Mouse (Mus musculus) CH12.LX (cell line): ENCODE data around the gene Golga7b. TPM values are rescaled to one million over a fixed set of nuclear protein-coding genes. Genes with fewer than 3 reads are reported as not detected.

Source experiments
- DNase-seq: peaks from one replicate; pipeline ENCODE4 v3.0.0-alpha.2; 2013; ENCODE audit errors: extremely low read depth
- H3K27ac ChIP-seq: 2 replicates; pipeline ENCODE4 v1.5.1; 2012; ENCODE audit warnings: low read depth, mild to moderate bottlenecking, control low read depth, moderate library complexity; ENCODE audit not compliant: insufficient read depth
- H3K27me3 ChIP-seq: replicated peaks from 2 replicates; pipeline ENCODE3; 2012; ENCODE audit warnings: inconsistent platforms
- H3K36me3 ChIP-seq, 2 experiments: replicated peaks in 1 of 2; 2 replicates each; pipeline versions ENCODE3 to v1.6.1; 2012; ENCODE audit warnings: inconsistent platforms in 1 of 2, low read length in 1 of 2, mild to moderate bottlenecking in 1 of 2, mixed read lengths in 1 of 2, moderate library complexity in 1 of 2; ENCODE audit not compliant: control insufficient read depth in 1 of 2, insufficient read depth in 1 of 2
- H3K4me1 ChIP-seq, 2 experiments: 2 replicates each; pipeline ENCODE4 v1.6.1; 2012; ENCODE audit warnings: inconsistent platforms in 1 of 2, moderate library complexity in 1 of 2; ENCODE audit not compliant: insufficient read depth in 2 of 2, control insufficient read depth in 1 of 2
- H3K4me2 ChIP-seq: 2 replicates; pipeline ENCODE4 v1.6.1; 2012; ENCODE audit warnings: low read depth, mild to moderate bottlenecking, control low read depth; ENCODE audit not compliant: poor library complexity, insufficient read depth, severe bottlenecking
- H3K4me3 ChIP-seq, 3 experiments: fragments of 150-350 bp in 1 of 3; sonication (generic) in 1 of 3; replicated peaks in 1 of 3; 2 replicates each; pipeline versions ENCODE3 to v1.5.1; 2011 to 2012; ENCODE audit warnings: low read depth in 2 of 3, low read length in 2 of 3, mild to moderate bottlenecking in 2 of 3, moderate library complexity in 2 of 3, control low read depth in 1 of 3, improper control_type of control experiment in 1 of 3, inconsistent platforms in 1 of 3, mixed read lengths in 1 of 3; ENCODE audit not compliant: poor library complexity in 1 of 3
- H3K79me2 ChIP-seq: replicated peaks from 2 replicates; pipeline ENCODE4 v1.6.1; 2012; ENCODE audit warnings: mild to moderate bottlenecking, moderate library complexity; ENCODE audit not compliant: control insufficient read depth, poor library complexity, insufficient read depth, severe bottlenecking; ENCODE audit errors: extremely low read depth
- H3K9ac ChIP-seq: 2 replicates; pipeline ENCODE4 v1.6.1; 2012; ENCODE audit warnings: low read depth, mild to moderate bottlenecking, control low read depth, moderate library complexity; ENCODE audit not compliant: insufficient read depth
- H3K9me3 ChIP-seq: replicated peaks from 2 replicates; pipeline ENCODE3; 2012; ENCODE audit warnings: low read length, inconsistent platforms, mixed read lengths
- CHD1 ChIP-seq: IDR thresholded peaks from 2 replicates; pipeline ENCODE4 v1.6.1; 2012; ENCODE audit warnings: low read depth, low read length, improper control_type of control experiment, inconsistent platforms
- CTCF ChIP-seq, 2 experiments: IDR thresholded peaks in 1 of 2; conservative IDR thresholded peaks in 1 of 2; 2 replicates each; pipeline ENCODE4 v1.5.1; 2011 to 2012; ENCODE audit warnings: low read depth in 2 of 2, low read length in 2 of 2, improper control_type of control experiment in 1 of 2, inconsistent platforms in 1 of 2, mild to moderate bottlenecking in 1 of 2, moderate library complexity in 1 of 2
- EP300 ChIP-seq: IDR thresholded peaks from 2 replicates; pipeline ENCODE4 v1.6.1; 2011; ENCODE audit warnings: low read length, improper control_type of control experiment
- ETS1 ChIP-seq: conservative IDR thresholded peaks from 2 replicates; pipeline ENCODE4 v1.6.1; 2012; ENCODE audit warnings: low read depth, mild to moderate bottlenecking, inconsistent platforms, low read length, improper control_type of control experiment, moderate library complexity
- HCFC1 ChIP-seq: IDR thresholded peaks from 2 replicates; pipeline ENCODE4 v1.6.1; 2012; ENCODE audit warnings: low read depth, mild to moderate bottlenecking, inconsistent platforms, low read length, improper control_type of control experiment
- IRF4 ChIP-seq: IDR thresholded peaks from 2 replicates; pipeline ENCODE4 v1.6.1; 2014; ENCODE audit warnings: low read depth, mild to moderate bottlenecking, inconsistent platforms, low read length, improper control_type of control experiment
- JUND ChIP-seq: conservative IDR thresholded peaks from 2 replicates; pipeline ENCODE4 v1.6.1; 2011; ENCODE audit warnings: low read depth, low read length, improper control_type of control experiment
- MAX ChIP-seq: IDR thresholded peaks from 2 replicates; pipeline ENCODE4 v1.6.1; 2011; ENCODE audit warnings: low read length, improper control_type of control experiment
- NELFE ChIP-seq: IDR thresholded peaks from 2 replicates; pipeline ENCODE4 v1.6.1; 2011; ENCODE audit warnings: low read depth, low read length, improper control_type of control experiment
- NRF1 ChIP-seq: IDR thresholded peaks from 2 replicates; pipeline ENCODE4 v1.6.1; 2014; ENCODE audit warnings: low read depth, mild to moderate bottlenecking, inconsistent platforms, low read length, improper control_type of control experiment, moderate library complexity
- PAX5 ChIP-seq: IDR thresholded peaks from 2 replicates; pipeline ENCODE4 v1.6.1; 2012; ENCODE audit warnings: low read length, inconsistent platforms, mixed read lengths
- POLR2A ChIP-seq: IDR thresholded peaks from 2 replicates; pipeline ENCODE4 v1.6.1; 2011; ENCODE audit warnings: low read depth, mild to moderate bottlenecking, improper control_type of control experiment, low read length
- RAD21 ChIP-seq: IDR thresholded peaks from 2 replicates; pipeline ENCODE4 v1.6.1; 2011; ENCODE audit warnings: low read depth, mild to moderate bottlenecking, low read length, improper control_type of control experiment, moderate library complexity
- SIN3A ChIP-seq: IDR thresholded peaks from 2 replicates; pipeline ENCODE4 v1.6.1; 2012; ENCODE audit warnings: low read length, improper control_type of control experiment, inconsistent platforms
- TCF12 ChIP-seq: IDR thresholded peaks from 2 replicates; pipeline ENCODE4 v1.6.1; 2014; ENCODE audit warnings: low read depth, mild to moderate bottlenecking, inconsistent platforms, low read length, improper control_type of control experiment
- USF2 ChIP-seq: conservative IDR thresholded peaks from 2 replicates; pipeline ENCODE4 v1.6.1; 2011; ENCODE audit warnings: low read depth, low read length, improper control_type of control experiment
- ZNF384 ChIP-seq: IDR thresholded peaks from 2 replicates; pipeline ENCODE4 v1.6.1; 2012; ENCODE audit warnings: low read depth, low read length, improper control_type of control experiment, inconsistent platforms
- dilution Hi-C: fragments of 300-500 bp; cut with MboI; formaldehyde crosslinking; loops from 2 replicates; pipeline ENCODE4 v1.14.3; 2020; ENCODE audit warnings: low sequenced_read_pairs; ENCODE audit not compliant: extremely low pct_unique_long_range_greater_than_20kb, extremely low pct_ligation_motif_present
- in situ Hi-C: fragments of 300-500 bp; cut with MboI; formaldehyde crosslinking; loops from 3 replicates; pipeline ENCODE4 v1.14.3; 2019; ENCODE audit warnings: low sequenced_read_pairs, low pct_ligation_motif_present, low pct_unique_long_range_greater_than_20kb, mixed read lengths
- polyA plus RNA-seq: library from polyadenylated mRNA; unstranded; fragments of >175 nt; gene quantifications from 2 replicates; pipeline ENCODE4 v1.2.1, GENCODE M21; 2012; ENCODE audit warnings: low read depth; ENCODE audit not compliant: insufficient read length
- total RNA-seq, 2 experiments: library from RNA; depleted of rRNA; stranded (reverse); fragments of 300-350 nt in 1 of 2; fragments of >200 nt in 1 of 2; gene quantifications; 2 replicates each; pipeline ENCODE4 v1.2.3; 2012 to 2014

Gene Golga7b
- total and polyA plus RNA-seq, 3 experiments, result 0.07 to 0.19 (median 0.08) TPM

DNA sequence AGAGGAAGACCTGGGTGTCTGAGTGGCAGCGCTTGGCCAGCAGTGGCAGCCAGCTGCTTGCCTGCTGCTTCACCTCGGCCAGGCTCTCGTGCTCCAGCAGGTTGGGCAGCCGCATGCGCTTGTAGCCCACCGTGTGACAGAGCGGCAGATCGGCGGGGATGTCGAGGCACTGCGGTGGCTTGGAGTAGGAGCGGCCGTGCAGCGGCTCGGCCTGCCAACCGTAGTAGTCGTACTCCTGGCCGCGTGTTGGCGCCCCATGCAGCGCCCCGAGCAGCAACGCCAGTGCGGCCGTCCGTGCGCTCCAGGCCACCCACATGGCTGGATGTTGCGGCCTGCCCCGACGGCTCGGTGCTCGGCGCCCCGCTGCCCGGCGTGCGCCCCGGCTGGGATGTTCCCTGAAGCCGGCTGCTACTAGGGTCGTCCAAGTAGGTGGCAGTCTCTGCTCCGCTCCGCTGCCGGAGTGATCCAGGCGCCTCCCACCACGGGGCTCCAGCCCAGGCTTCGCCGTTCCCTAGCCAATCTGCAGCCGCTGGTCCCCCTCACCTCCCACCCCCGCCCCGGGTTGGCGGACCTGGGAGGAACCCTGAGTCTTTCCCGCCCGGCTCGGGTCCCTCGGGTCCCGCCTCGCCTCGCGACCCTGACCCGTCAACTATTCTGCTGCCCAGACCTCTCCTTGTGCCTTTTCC, 45.5 kb upstream of the Golga7b start, which contains the start of gene Sfrp5:
Gene Sfrp5, minus strand, starts transcription at position 557 of the 686 bp plus-strand sequence.
- no peak for TF ChIP-seq ETS1
- no peak for TF ChIP-seq NELFE
- no peak for TF ChIP-seq IRF4
- no peak for TF ChIP-seq POLR2A
- no peak within 1 kb of the TSS for H3K4me2 ChIP-seq
- no peak for DNase-seq
- H3K4me1 ChIP-seq, result no peaks in the 10 kb centered on the region
- peaks cover 37% of the 10 kb centered on the region for H3K27me3 ChIP-seq
- no peak within 1 kb of the TSS for H3K4me3 ChIP-seq
- peaks cover 4% of the 10 kb centered on the region for H3K9me3 ChIP-seq
- H3K27ac ChIP-seq, result no peak within 1 kb of the TSS
- no peaks in the 10 kb centered on the region for H3K79me2 ChIP-seq
- dilution Hi-C loops, result no loop called here
- in situ Hi-C loops, result no loop called here
- H3K9ac ChIP-seq, result no peak within 1 kb of the TSS
- H3K36me3 ChIP-seq, result no peaks in the 10 kb centered on the region

DNA sequence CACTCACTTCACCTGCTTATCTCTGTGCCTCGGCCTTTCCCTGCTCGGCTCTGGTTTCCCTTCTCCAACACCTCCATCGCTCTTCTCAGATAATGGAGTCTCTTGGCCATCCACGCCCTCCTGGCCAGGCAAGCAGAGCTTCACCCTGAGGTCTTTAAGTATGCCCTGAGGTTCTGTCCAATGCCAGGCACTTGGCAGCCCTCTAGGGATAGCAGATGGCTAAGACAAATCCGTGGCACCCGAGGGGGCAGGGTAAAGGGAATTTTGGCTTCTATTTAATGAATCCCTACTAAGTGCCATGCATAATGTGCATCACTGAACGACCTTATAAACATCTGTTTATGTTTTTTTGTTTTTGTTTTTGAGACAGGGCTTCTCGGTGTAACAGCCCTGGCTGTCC, 44.9 kb upstream of the Golga7b start:
- TF ChIP-seq PAX5, result no peak
- no peak for TF ChIP-seq USF2
- TF ChIP-seq CHD1, result no peak
- H3K27me3 ChIP-seq, result peaks cover 42% of the 10 kb centered on the region
- in situ Hi-C loops, result no loop called here
- no peak overlapping the region for H3K9ac ChIP-seq
- H3K9me3 ChIP-seq, result peaks cover 4% of the 10 kb centered on the region
- dilution Hi-C loops, result no loop called here
- no peak for DNase-seq
- H3K27ac ChIP-seq, result no peak overlapping the region
- H3K4me2 ChIP-seq, result no peak overlapping the region
- H3K36me3 ChIP-seq, result no peaks in the 10 kb centered on the region
- H3K4me3 ChIP-seq, result no peak overlapping the region
- no peaks in the 10 kb centered on the region for H3K79me2 ChIP-seq
- peaks cover 0 to 3% of the 10 kb centered on the region in 2 experiments; a peak in 2 of 4 replicates for H3K4me1 ChIP-seq

DNA sequence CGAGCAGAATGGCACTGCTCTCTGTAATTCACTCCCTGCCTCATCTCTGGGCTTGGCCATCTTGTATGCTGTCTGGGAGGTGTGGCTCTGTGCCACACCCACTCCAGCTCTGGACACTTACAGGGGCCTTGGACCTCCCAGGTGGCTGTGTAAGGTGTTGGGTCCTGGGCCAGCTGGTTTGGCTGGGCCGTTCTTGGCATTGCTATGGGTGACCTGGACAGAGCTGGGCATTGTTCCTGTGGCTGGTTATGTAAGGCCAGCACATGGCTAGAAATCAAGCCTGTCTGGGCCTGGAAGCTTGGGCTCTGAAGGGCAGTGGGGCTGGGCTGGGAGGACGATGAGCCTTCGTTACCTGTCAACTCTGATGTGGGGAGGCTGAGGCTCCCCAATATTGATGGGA, 43.1 kb upstream of the Golga7b start:
- peaks cover 0 to 3% of the 10 kb centered on the region in 2 experiments; a peak in 2 of 4 replicates for H3K4me1 ChIP-seq
- peaks cover 4% of the 10 kb centered on the region for H3K9me3 ChIP-seq
- no peak for DNase-seq
- H3K36me3 ChIP-seq, result no peaks in the 10 kb centered on the region
- no peak overlapping the region for H3K4me2 ChIP-seq
- H3K9ac ChIP-seq, result no peak overlapping the region
- no peak for TF ChIP-seq EP300
- TF ChIP-seq HCFC1, result no peak
- TF ChIP-seq MAX, result no peak
- no peak for TF ChIP-seq USF2
- no peak for TF ChIP-seq RAD21
- no peak for TF ChIP-seq PAX5
- no peak for TF ChIP-seq NRF1
- TF ChIP-seq POLR2A, result no peak
- no peak for TF ChIP-seq TCF12
- no peak for TF ChIP-seq IRF4
- no peak for TF ChIP-seq CTCF (conservative IDR thresholded peaks at IDR 0.05 in 1 of 2, IDR thresholded peaks at IDR 0.05 in 1 of 2; ENCODE audit: low read depth in 2 of 2, low read length in 2 of 2)
- TF ChIP-seq ZNF384, result no peak
- no peak for TF ChIP-seq SIN3A
- TF ChIP-seq JUND, result no peak
- in situ Hi-C loops (no loop called here), dilution Hi-C loops (no loop called here)
- no peak overlapping the region for H3K4me3 ChIP-seq
- H3K79me2 ChIP-seq, result no peaks in the 10 kb centered on the region
- no peak overlapping the region for H3K27ac ChIP-seq
- peaks cover 53% of the 10 kb centered on the region for H3K27me3 ChIP-seq
